Mouse (Mus musculus) embryonic facial prominence, embryonic 13.5 days (tissue): Measurements from ENCODE around the gene Nudt17. TPM values are rescaled to one million over a fixed set of nuclear protein-coding genes. Genes with fewer than 3 reads are reported as not detected.
A peak's percentile ranks its signal among the peaks of the same experiment; 100 is the strongest.

Experiments used
- ATAC-seq: fragments of 200-750 bp; cut with Nextera tagmentation; 2 replicates; pipeline ENCODE4 v1.8.0; 2017; ENCODE audit warnings: low read depth; ENCODE audit not compliant: insufficient number of reproducible peaks, insufficient read depth, low FRiP score, low TSS enrichment
- H3K27ac ChIP-seq: fragments of 300-500 bp; sonication (generic); 2 replicates; pipeline ENCODE4 v1.5.1; 2015; ENCODE audit warnings: moderate library complexity, mild to moderate bottlenecking, inconsistent platforms
- H3K27me3 ChIP-seq: fragments of 300-500 bp; sonication (generic); 2 replicates; pipeline ENCODE4 v1.6.1; 2015; ENCODE audit warnings: mild to moderate bottlenecking, inconsistent platforms
- H3K36me3 ChIP-seq: fragments of 300-500 bp; sonication (generic); 2 replicates; pipeline ENCODE4 v1.6.1; 2015; ENCODE audit warnings: mild to moderate bottlenecking, inconsistent platforms
- H3K4me1 ChIP-seq: fragments of 300-500 bp; sonication (generic); 2 replicates; pipeline ENCODE4 v1.6.1; 2015; ENCODE audit warnings: inconsistent platforms
- H3K4me2 ChIP-seq: fragments of 300-500 bp; sonication (generic); 2 replicates; pipeline ENCODE4 v1.6.1; 2015; ENCODE audit warnings: moderate library complexity, mild to moderate bottlenecking, inconsistent platforms
- H3K4me3 ChIP-seq: fragments of 300-500 bp; sonication (generic); 2 replicates; pipeline ENCODE4 v1.5.1; 2015; ENCODE audit warnings: mild to moderate bottlenecking, inconsistent platforms
- H3K9ac ChIP-seq: fragments of 300-500 bp; sonication (generic); 2 replicates; pipeline ENCODE4 v1.6.1; 2015; ENCODE audit warnings: mild to moderate bottlenecking, inconsistent platforms
- H3K9me3 ChIP-seq: fragments of 300-500 bp; sonication (generic); 2 replicates; pipeline ENCODE4 v1.6.1; 2016; ENCODE audit warnings: inconsistent platforms
- WGBS: fragments of 180-500 bp; shearing (Covaris S2); methylation state at CpG from one replicate; pipeline ENCODE4 v1.1.7; 2015; ENCODE audit warnings: mixed read lengths; 5-methylcytosine and 5-hydroxymethylcytosine counted together
- polyA plus RNA-seq: library from polyadenylated mRNA; unstranded; fragments of >200 nt; fragmentation: Nextera tagmentation; extraction: Ambion mirVana; gene quantifications from 2 replicates; pipeline ENCODE4 v1.2.1, GENCODE M21; 2015

Gene Nudt17
- polyA plus RNA-seq, 1 experiment from 2014 or later, result 16.5 TPM

DNA sequence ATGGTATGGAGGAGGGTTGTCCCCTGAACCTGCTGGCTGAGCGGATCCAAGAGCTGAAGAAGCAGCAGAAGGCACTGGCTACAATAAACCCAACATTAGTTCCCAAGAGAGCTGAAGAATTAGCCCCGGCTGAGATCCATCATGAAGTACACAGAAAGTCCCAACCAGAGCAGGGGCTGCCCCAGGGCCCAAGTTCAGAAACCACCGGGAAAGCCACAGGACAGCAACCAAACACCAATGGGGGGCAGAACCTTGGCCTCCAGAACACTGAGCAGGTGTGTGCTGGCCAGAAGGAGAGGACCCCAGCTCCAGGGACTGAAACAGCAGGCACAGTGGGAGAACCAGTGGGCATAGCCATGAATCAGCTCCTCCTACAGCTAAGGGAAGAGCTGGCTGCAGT is 24.9 kb downstream of the Nudt17 start:
- H3K27ac ChIP-seq, result no peak overlapping the region
- ATAC-seq, result no peak
- peaks cover 11% of the 10 kb centered on the region for H3K4me1 ChIP-seq
- H3K27me3 ChIP-seq, result peaks cover 30% of the 10 kb centered on the region
- H3K36me3 ChIP-seq, result no peaks in the 10 kb centered on the region
- WGBS, result 81% methylated on average over 3 of the region's 3 CpGs
- no peak overlapping the region for H3K9ac ChIP-seq
- H3K9me3 ChIP-seq, result no peaks in the 10 kb centered on the region
- no peak overlapping the region for H3K4me2 ChIP-seq
- no peak overlapping the region for H3K4me3 ChIP-seq

GRCm38 (mm10) chr3:96680269-96680956 is 27.9 kb downstream of the Nudt17 start:
- no peak overlapping the region for H3K27ac ChIP-seq
- no peaks in the 10 kb centered on the region for H3K36me3 ChIP-seq
- 33% methylated on average over 12 of the region's 12 CpGs for WGBS
- H3K9me3 ChIP-seq, result no peaks in the 10 kb centered on the region
- no peak for ATAC-seq
- no peak overlapping the region for H3K9ac ChIP-seq
- H3K4me3 ChIP-seq, result no peak overlapping the region
- peaks cover 15% of the 10 kb centered on the region for H3K4me1 ChIP-seq
- H3K27me3 ChIP-seq, result peaks cover 30% of the 10 kb centered on the region
- no peak overlapping the region for H3K4me2 ChIP-seq

GRCm38 (mm10) chr3:96679159-96679674 is 29.1 kb downstream of the Nudt17 start:
- Histone ChIP-seq H3K4me2 (no peak overlapping the region), H3K4me1 (peaks cover 13% of the 10 kb centered on the region), H3K9ac (no peak overlapping the region), H3K9me3 (no peaks in the 10 kb centered on the region), H3K4me3 (no peak overlapping the region), H3K27me3 (peaks cover 23% of the 10 kb centered on the region), H3K36me3 (no peaks in the 10 kb centered on the region), H3K27ac (no peak overlapping the region; the same call in 1 of the 2 replicates)
- no peak for ATAC-seq
- WGBS, result 19% methylated on average over 5 of the region's 5 CpGs

- Histone ChIP-seq H3K9me3 (no peaks in the 10 kb centered on the region), H3K9ac (no peak overlapping the region), H3K4me2 (no peak overlapping the region), H3K36me3 (no peaks in the 10 kb centered on the region), H3K27ac (no peak overlapping the region), H3K4me3 (no peak overlapping the region), H3K4me1 (peaks cover 11% of the 10 kb centered on the region), H3K27me3 (peaks cover 17% of the 10 kb centered on the region)
- WGBS, result 72% methylated on average over 7 of the region's 7 CpGs
- no peak for ATAC-seq
Observed at GRCm38 (mm10) chr3:96678456-96678855, 29.9 kb downstream of the Nudt17 start.

GRCm38 (mm10) chr3:96675690-96676089 is 32.7 kb downstream of the Nudt17 start:
- 48% methylated on average over 3 of the region's 3 CpGs for WGBS
- Histone ChIP-seq H3K9me3 (no peaks in the 10 kb centered on the region), H3K9ac (no peak overlapping the region), H3K4me3 (no peak overlapping the region), H3K4me2 (no peak overlapping the region), H3K27ac (peak overlapping the region; percentile 28), H3K27me3 (peaks cover 14% of the 10 kb centered on the region), H3K36me3 (no peaks in the 10 kb centered on the region), H3K4me1 (peaks cover 12% of the 10 kb centered on the region)
- ATAC-seq, result no peak

- peaks cover 17% of the 10 kb centered on the region for H3K4me1 ChIP-seq
- H3K9ac ChIP-seq, result no peak overlapping the region
- no peaks in the 10 kb centered on the region for H3K36me3 ChIP-seq
- H3K27me3 ChIP-seq, result peaks cover 10% of the 10 kb centered on the region; the same call in 1 of the 2 replicates
- ATAC-seq, result no peak
- no peak overlapping the region for H3K4me2 ChIP-seq
- no peaks in the 10 kb centered on the region for H3K9me3 ChIP-seq
- 80% methylated on average over 3 of the region's 3 CpGs for WGBS
- H3K4me3 ChIP-seq, result no peak overlapping the region
- peak overlapping the region; percentile 28 for H3K27ac ChIP-seq
Observed at GRCm38 (mm10) chr3:96675171-96675570, 33.2 kb downstream of the Nudt17 start.

GRCm38 (mm10) chr3:96674442-96674841 is 33.9 kb downstream of the Nudt17 start:
- no peak overlapping the region for H3K4me2 ChIP-seq
- no peak for ATAC-seq
- peaks cover 17% of the 10 kb centered on the region for H3K4me1 ChIP-seq
- H3K27ac ChIP-seq, result 0 out of 2 replicates have a peak overlapping the region, but pooled peaks have one; percentile 53
- H3K36me3 ChIP-seq, result no peaks in the 10 kb centered on the region
- 12% methylated on average over 8 of the region's 8 CpGs for WGBS
- no peaks in the 10 kb centered on the region for H3K9me3 ChIP-seq
- H3K4me3 ChIP-seq, result no peak overlapping the region
- no peak overlapping the region for H3K9ac ChIP-seq
- peaks cover 3% of the 10 kb centered on the region; the same call in 1 of the 2 replicates for H3K27me3 ChIP-seq

DNA sequence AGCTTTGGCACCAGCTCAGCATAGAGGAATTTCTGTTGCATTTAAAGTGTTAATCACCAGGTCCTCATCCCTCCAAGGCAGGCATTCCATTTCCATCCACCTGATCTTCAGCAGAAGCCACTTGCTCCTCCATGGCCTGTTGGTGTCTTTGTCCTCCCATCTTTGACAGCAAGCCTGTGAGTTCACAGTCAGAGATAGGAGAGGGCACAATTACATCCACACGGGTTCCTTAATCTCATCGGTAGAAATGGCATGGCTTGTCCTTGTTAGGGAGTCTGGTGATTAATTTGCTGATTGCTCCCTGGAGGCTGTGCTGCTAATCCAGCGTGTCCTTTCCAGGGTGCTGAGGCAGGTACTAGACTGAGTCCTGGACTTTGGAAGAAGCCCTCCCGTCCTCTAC is 34.8 kb downstream of the Nudt17 start:
- no peak overlapping the region for H3K9ac ChIP-seq
- H3K4me1 ChIP-seq, result peaks cover 17% of the 10 kb centered on the region
- no peak for ATAC-seq
- H3K27ac ChIP-seq, result no peak overlapping the region
- H3K27me3 ChIP-seq, result no peaks in the 10 kb centered on the region
- no peak overlapping the region for H3K4me2 ChIP-seq
- no peaks in the 10 kb centered on the region for H3K9me3 ChIP-seq
- 53% methylated on average over 4 of the region's 4 CpGs for WGBS
- H3K36me3 ChIP-seq, result no peaks in the 10 kb centered on the region
- H3K4me3 ChIP-seq, result no peak overlapping the region

- Histone ChIP-seq H3K27ac (no peak overlapping the region), H3K4me1 (peaks cover 17% of the 10 kb centered on the region), H3K36me3 (no peaks in the 10 kb centered on the region), H3K27me3 (no peaks in the 10 kb centered on the region), H3K4me2 (no peak overlapping the region), H3K4me3 (no peak overlapping the region), H3K9me3 (no peaks in the 10 kb centered on the region), H3K9ac (no peak overlapping the region)
- 87% methylated on average over 5 of the region's 5 CpGs for WGBS
- ATAC-seq, result no peak
Observed at GRCm38 (mm10) chr3:96671519-96671918, 36.8 kb downstream of the Nudt17 start.

GRCm38 (mm10) chr3:96669727-96670468 is 38.5 kb downstream of the Nudt17 start, which contains the start of gene Ankrd35:
Gene Ankrd35, plus strand, starts transcription at chr3:96670131.
- no peaks in the 10 kb centered on the region for H3K36me3 ChIP-seq
- H3K27me3 ChIP-seq, result no peaks in the 10 kb centered on the region
- H3K27ac ChIP-seq, result no peak within 1 kb of the TSS
- peaks cover 13% of the 10 kb centered on the region for H3K4me1 ChIP-seq
- WGBS, result 5% methylated on average over 35 of the region's 35 CpGs
- H3K4me2 ChIP-seq, result peak within 1 kb of the TSS; percentile 79
- H3K4me3 ChIP-seq, result peak within 1 kb of the TSS; percentile 47
- H3K9ac ChIP-seq, result peak within 1 kb of the TSS; percentile 46; the same call in 1 of the 2 replicates
- peak; percentile 93 for ATAC-seq
- H3K9me3 ChIP-seq, result no peaks in the 10 kb centered on the region

- peaks cover 13% of the 10 kb centered on the region for H3K4me1 ChIP-seq
- no peak for ATAC-seq
- 95% methylated on average over 5 of the region's 5 CpGs for WGBS
- no peak overlapping the region for H3K4me2 ChIP-seq
- H3K9ac ChIP-seq, result no peak overlapping the region
- H3K4me3 ChIP-seq, result no peak overlapping the region
- H3K9me3 ChIP-seq, result no peaks in the 10 kb centered on the region
- no peaks in the 10 kb centered on the region for H3K27me3 ChIP-seq
- no peaks in the 10 kb centered on the region for H3K36me3 ChIP-seq
- H3K27ac ChIP-seq, result no peak overlapping the region
Observed at GRCm38 (mm10) chr3:96668424-96669067, 39.8 kb downstream of the Nudt17 start.
